Mouse (Mus musculus): ENCODE measurements around the gene Frmd4a. TPM values are rescaled to one million over a fixed set of nuclear protein-coding genes. Genes with fewer than 3 reads are reported as not detected.

Gene Frmd4a
- total and polyA plus RNA-seq, 2 experiments from 2014 or later, result 11.9 to 44.1 TPM

DNA sequence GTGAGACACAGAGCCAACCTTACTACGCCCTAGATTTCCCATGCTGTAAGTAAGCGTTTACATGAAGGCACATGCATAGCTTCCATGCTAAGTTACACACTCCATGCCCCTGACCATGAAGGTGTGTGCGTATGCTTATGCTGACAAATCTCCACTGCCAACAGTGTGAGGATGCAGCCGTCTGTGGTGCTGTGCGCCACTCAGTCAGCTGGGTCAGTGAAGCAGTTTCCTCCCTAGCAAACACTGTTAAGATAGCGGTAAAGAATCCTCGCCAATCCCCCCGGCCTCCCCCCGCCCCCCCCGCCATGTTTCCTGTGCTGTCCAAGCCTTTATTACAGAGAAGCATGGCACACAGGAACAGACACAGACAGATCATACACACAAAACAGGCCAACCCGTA, 612.0 kb downstream of the Frmd4a start:
- Histone ChIP-seq H3K9ac (replicated peaks; ENCODE audit: low read depth, low read length) (no peak overlapping the region), H3K27ac (ENCODE audit: low read depth) (no peak overlapping the region), H3K9me3 (replicated peaks; ENCODE audit: control insufficient read depth, low read length) (no peaks in the 10 kb centered on the region), H3K4me2 (ENCODE audit: low read depth, low read length) (no peak overlapping the region), H3K36me3 (replicated peaks; ENCODE audit: control insufficient read depth, insufficient read depth, low read length) (peaks cover 48% of the 10 kb centered on the region), H3K27me3 (ENCODE audit: control insufficient read depth, insufficient read depth, low read length) (no peaks in the 10 kb centered on the region), H3K4me3 (ENCODE audit: low read depth, low read length) (no peak overlapping the region), H3K4me1 (ENCODE audit: control insufficient read depth, insufficient read depth) (no peaks in the 10 kb centered on the region)
- DNase-seq (ENCODE audit: low spot score) (no peak), ATAC-seq (ENCODE audit: insufficient read depth, low read depth) (no peak)
- WGBS, result 74% methylated on average over 11 of the region's 11 CpGs
- TF ChIP-seq EP300 (IDR thresholded peaks at IDR 0.05; ENCODE audit: low read depth), result no peak
- no peak for TF ChIP-seq CTCF (IDR thresholded peaks at IDR 0.05; ENCODE audit: low read depth)

DNA sequence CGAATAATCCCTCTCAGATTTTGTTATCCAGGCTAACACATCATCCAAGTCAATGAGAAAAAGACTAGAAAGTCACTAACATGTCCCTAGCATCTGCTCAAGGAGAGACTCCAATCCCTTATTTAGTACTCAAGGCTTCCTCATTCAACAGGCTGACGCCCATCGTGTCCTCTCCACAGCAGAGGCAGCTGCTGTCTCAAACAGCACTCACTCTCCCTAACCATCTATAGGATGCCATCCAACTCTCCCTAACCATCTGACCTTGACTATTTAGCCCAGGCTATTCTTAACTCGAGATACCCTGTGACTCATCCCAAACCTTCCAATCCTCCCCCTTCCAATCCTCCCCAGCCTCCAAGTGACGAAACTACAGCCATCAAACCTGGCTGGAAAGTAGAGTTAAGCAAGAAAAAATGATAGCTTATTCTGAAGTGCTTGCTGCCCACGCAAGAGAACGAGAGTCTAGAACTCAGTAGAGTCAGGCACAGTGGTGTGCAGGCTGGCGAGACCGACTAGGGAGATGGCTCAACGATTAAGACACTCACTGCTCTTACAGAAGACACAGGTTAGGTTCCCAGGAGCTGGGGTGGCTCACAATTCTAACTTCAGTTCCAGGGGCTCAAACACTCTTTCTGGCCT, 612.8 kb downstream of the Frmd4a start:
- 91% methylated on average over 10 of the region's 10 CpGs for WGBS
- no peaks in the 10 kb centered on the region for H3K4me1 ChIP-seq (ENCODE audit: control insufficient read depth, insufficient read depth)
- DNase-seq (ENCODE audit: low spot score) (no peak), ATAC-seq (ENCODE audit: insufficient read depth, low read depth) (no peak)
- no peaks in the 10 kb centered on the region for H3K9me3 ChIP-seq (replicated peaks; ENCODE audit: control insufficient read depth, low read length)
- no peak overlapping the region for H3K4me2 ChIP-seq (ENCODE audit: low read depth, low read length)
- no peak for TF ChIP-seq EP300 (IDR thresholded peaks at IDR 0.05; ENCODE audit: low read depth)
- TF ChIP-seq CTCF (IDR thresholded peaks at IDR 0.05; ENCODE audit: low read depth), result no peak
- H3K36me3 ChIP-seq (replicated peaks; ENCODE audit: control insufficient read depth, insufficient read depth, low read length), result peaks cover 56% of the 10 kb centered on the region
- no peak overlapping the region for H3K4me3 ChIP-seq (ENCODE audit: low read depth, low read length)
- no peaks in the 10 kb centered on the region for H3K27me3 ChIP-seq (ENCODE audit: control insufficient read depth, insufficient read depth, low read length)
- no peak overlapping the region for H3K9ac ChIP-seq (replicated peaks; ENCODE audit: low read depth, low read length)
- H3K27ac ChIP-seq (ENCODE audit: low read depth), result no peak overlapping the region

DNA sequence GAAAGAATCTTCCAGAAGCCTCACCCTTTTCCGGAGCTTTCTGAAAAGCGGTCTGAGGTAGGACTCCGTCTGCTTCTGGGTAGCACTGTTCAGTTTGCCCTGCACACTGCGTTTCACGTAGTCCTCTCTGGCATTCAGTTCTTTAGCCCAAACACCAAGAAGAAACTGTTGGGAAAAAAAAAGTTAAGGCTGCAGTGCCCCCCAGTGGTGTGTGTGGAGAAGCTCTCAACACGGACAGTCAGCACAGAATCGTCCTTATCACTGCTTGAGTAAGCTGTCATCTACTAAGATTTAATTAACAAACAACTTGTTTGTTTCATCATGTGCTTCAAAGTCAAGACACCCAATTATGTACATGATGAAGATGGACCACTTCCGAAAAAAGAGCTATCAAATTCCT, 618.3 kb downstream of the Frmd4a start:
- Histone ChIP-seq H3K4me3 (ENCODE audit: low read depth, low read length) (no peak overlapping the region), H3K9ac (replicated peaks; ENCODE audit: low read depth, low read length) (no peak overlapping the region), H3K27me3 (ENCODE audit: control insufficient read depth, insufficient read depth, low read length) (no peaks in the 10 kb centered on the region), H3K9me3 (replicated peaks; ENCODE audit: control insufficient read depth, low read length) (no peaks in the 10 kb centered on the region), H3K4me2 (ENCODE audit: low read depth, low read length) (no peak overlapping the region), H3K4me1 (ENCODE audit: control insufficient read depth, insufficient read depth) (no peaks in the 10 kb centered on the region), H3K36me3 (replicated peaks; ENCODE audit: control insufficient read depth, insufficient read depth, low read length) (peaks cover 79% of the 10 kb centered on the region), H3K27ac (ENCODE audit: low read depth) (no peak overlapping the region)
- 82% methylated on average over 8 of the region's 8 CpGs for WGBS
- peak; percentile 27 for TF ChIP-seq CTCF (IDR thresholded peaks at IDR 0.05; ENCODE audit: low read depth)
- no peak for TF ChIP-seq EP300 (IDR thresholded peaks at IDR 0.05; ENCODE audit: low read depth)
- ATAC-seq (ENCODE audit: insufficient read depth, low read depth) (no peak), DNase-seq (ENCODE audit: low spot score) (peak; percentile 16)

DNA sequence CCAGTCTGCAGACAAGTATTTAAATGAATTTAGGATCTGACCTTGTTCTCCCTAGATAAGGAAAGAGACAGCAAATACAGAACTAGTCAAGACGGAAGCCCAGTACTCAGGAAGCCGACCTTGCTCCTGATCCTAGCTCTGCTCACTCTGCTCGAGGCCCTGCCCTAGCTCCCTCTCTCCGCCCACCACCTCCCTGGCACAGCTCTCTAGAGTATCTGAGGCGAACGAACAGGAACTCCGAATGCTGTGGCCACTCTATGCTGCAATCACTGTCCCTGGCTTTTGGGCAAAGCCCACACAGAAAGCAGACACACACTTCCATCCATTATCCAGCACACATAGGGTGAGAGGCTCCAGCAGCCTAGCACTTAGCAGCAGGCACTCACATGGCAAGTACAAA, 619.1 kb downstream of the Frmd4a start:
- H3K9me3 ChIP-seq (replicated peaks; ENCODE audit: control insufficient read depth, low read length), result no peaks in the 10 kb centered on the region
- no peak for DNase-seq (ENCODE audit: low spot score)
- H3K4me2 ChIP-seq (ENCODE audit: low read depth, low read length), result no peak overlapping the region
- ATAC-seq (ENCODE audit: insufficient read depth, low read depth), result no peak
- H3K9ac ChIP-seq (replicated peaks; ENCODE audit: low read depth, low read length), result no peak overlapping the region
- H3K36me3 ChIP-seq (replicated peaks; ENCODE audit: control insufficient read depth, insufficient read depth, low read length), result peaks cover 78% of the 10 kb centered on the region
- no peak for TF ChIP-seq CTCF (IDR thresholded peaks at IDR 0.05; ENCODE audit: low read depth)
- no peak for TF ChIP-seq EP300 (IDR thresholded peaks at IDR 0.05; ENCODE audit: low read depth)
- 70% methylated on average over 7 of the region's 7 CpGs for WGBS
- H3K4me3 ChIP-seq (ENCODE audit: low read depth, low read length), result no peak overlapping the region
- no peaks in the 10 kb centered on the region for H3K4me1 ChIP-seq (ENCODE audit: control insufficient read depth, insufficient read depth)
- H3K27ac ChIP-seq (ENCODE audit: low read depth), result no peak overlapping the region
- no peaks in the 10 kb centered on the region for H3K27me3 ChIP-seq (ENCODE audit: control insufficient read depth, insufficient read depth, low read length)

DNA sequence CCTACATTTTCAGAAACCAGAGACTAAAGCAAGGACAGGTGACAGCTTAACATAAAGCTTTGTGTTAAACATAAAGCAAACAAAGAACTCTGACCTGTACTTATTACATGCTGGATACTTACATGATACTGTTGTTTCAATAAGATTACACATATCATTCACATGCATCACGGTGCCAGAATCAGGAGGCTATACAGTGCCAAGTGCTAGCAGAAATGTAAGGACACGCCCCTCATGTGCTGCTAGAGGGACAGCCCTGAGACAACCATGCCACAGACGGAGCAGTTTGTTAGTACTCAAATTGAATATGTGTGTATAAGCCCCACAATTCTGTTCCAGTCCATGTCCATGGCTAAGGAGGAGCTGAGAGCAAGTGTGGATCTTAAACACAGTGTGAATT, 620.7 kb downstream of the Frmd4a start:
- Histone ChIP-seq H3K36me3 (replicated peaks; ENCODE audit: control insufficient read depth, insufficient read depth, low read length) (peaks cover 79% of the 10 kb centered on the region), H3K4me1 (ENCODE audit: control insufficient read depth, insufficient read depth) (no peaks in the 10 kb centered on the region), H3K4me3 (ENCODE audit: low read depth, low read length) (no peak overlapping the region), H3K9ac (replicated peaks; ENCODE audit: low read depth, low read length) (no peak overlapping the region), H3K4me2 (ENCODE audit: low read depth, low read length) (no peak overlapping the region), H3K9me3 (replicated peaks; ENCODE audit: control insufficient read depth, low read length) (no peaks in the 10 kb centered on the region), H3K27ac (ENCODE audit: low read depth) (no peak overlapping the region), H3K27me3 (ENCODE audit: control insufficient read depth, insufficient read depth, low read length) (no peaks in the 10 kb centered on the region)
- WGBS, result 80% methylated on average over 3 of the region's 3 CpGs
- DNase-seq (ENCODE audit: low spot score) (no peak), ATAC-seq (ENCODE audit: insufficient read depth, low read depth) (no peak)
- TF ChIP-seq CTCF (IDR thresholded peaks at IDR 0.05; ENCODE audit: low read depth) (no peak), EP300 (IDR thresholded peaks at IDR 0.05; ENCODE audit: low read depth) (no peak)

DNA sequence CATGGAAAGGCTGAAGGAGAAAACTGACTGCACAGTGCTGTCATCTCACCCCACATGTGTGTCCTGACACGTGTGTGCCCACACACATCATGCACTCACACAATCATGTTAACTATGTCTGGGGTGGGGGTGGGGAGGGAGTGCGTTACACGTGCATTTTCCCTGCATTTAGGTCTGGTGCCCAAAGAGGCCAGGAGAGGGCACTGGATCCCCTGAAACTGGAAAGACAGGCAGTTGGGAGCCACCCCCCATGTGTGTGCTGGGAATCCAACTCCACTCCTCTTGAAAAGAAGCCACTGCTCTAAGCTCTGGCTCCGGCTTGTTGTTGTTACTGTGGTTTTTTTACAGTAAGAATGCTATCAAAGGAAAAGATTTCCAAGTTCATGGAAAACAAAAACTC, 627.5 kb downstream of the Frmd4a start:
- ATAC-seq (ENCODE audit: insufficient read depth, low read depth) (no peak), DNase-seq (ENCODE audit: low spot score) (no peak)
- H3K4me1 ChIP-seq (ENCODE audit: control insufficient read depth, insufficient read depth), result no peaks in the 10 kb centered on the region
- TF ChIP-seq EP300 (IDR thresholded peaks at IDR 0.05; ENCODE audit: low read depth) (no peak), CTCF (IDR thresholded peaks at IDR 0.05; ENCODE audit: low read depth) (no peak)
- H3K9me3 ChIP-seq (replicated peaks; ENCODE audit: control insufficient read depth, low read length), result no peaks in the 10 kb centered on the region
- H3K9ac ChIP-seq (replicated peaks; ENCODE audit: low read depth, low read length), result no peak overlapping the region
- H3K27me3 ChIP-seq (ENCODE audit: control insufficient read depth, insufficient read depth, low read length), result no peaks in the 10 kb centered on the region
- WGBS, result 76% methylated on average over 4 of the region's 4 CpGs
- H3K4me2 ChIP-seq (ENCODE audit: low read depth, low read length), result no peak overlapping the region
- peaks cover 45% of the 10 kb centered on the region for H3K36me3 ChIP-seq (replicated peaks; ENCODE audit: control insufficient read depth, insufficient read depth, low read length)
- H3K4me3 ChIP-seq (ENCODE audit: low read depth, low read length), result no peak overlapping the region
- H3K27ac ChIP-seq (ENCODE audit: low read depth), result no peak overlapping the region

Measured in heart, postnatal 0 days (tissue).